Mouse (Mus musculus) MN1 (cell line): ENCODE results near the gene Scn3b.

Experiments used
- DNase-seq: peaks from one replicate; pipeline ENCODE4 v3.0.0-alpha.2; 2016; ENCODE audit warnings: low spot score

The Scn3b gene

GRCm38 (mm10) chr9:40269103-40269861 lies at the start of gene Scn3b:
Scn3b (plus strand) TSS chr9:40269217.
- peak; percentile 93 for DNase-seq

GRCm38 (mm10) chr9:40224289-40224688 lies 44.7 kb upstream of the Scn3b start:
- DNase-seq, result no peak

- peak; percentile 88 for DNase-seq
Observed at GRCm38 (mm10) chr9:40227874-40228789, 40.9 kb upstream of the Scn3b start.

GRCm38 (mm10) chr9:40228804-40229331 lies 40.1 kb upstream of the Scn3b start:
- DNase-seq, result no peak

- DNase-seq, result peak; percentile 14
Observed at GRCm38 (mm10) chr9:40229479-40229878, 39.5 kb upstream of the Scn3b start.

- no peak for DNase-seq
Observed at GRCm38 (mm10) chr9:40231019-40231418, 38.0 kb upstream of the Scn3b start.

- no peak for DNase-seq
Observed at GRCm38 (mm10) chr9:40234233-40235072, 34.6 kb upstream of the Scn3b start.

- DNase-seq, result no peak
Observed at GRCm38 (mm10) chr9:40235220-40235619, 33.8 kb upstream of the Scn3b start.

- DNase-seq, result no peak
Observed at GRCm38 (mm10) chr9:40239749-40240148, 29.3 kb upstream of the Scn3b start.

- DNase-seq, result no peak
Observed at GRCm38 (mm10) chr9:40240311-40240710, 28.7 kb upstream of the Scn3b start.

GRCm38 (mm10) chr9:40241223-40241801 lies 27.7 kb upstream of the Scn3b start:
- DNase-seq, result peak; percentile 61

- peak; percentile 66 for DNase-seq
Observed at GRCm38 (mm10) chr9:40241951-40242888, 26.8 kb upstream of the Scn3b start.

GRCm38 (mm10) chr9:40245466-40245865 lies 23.6 kb upstream of the Scn3b start:
- DNase-seq, result no peak

- no peak for DNase-seq
Observed at GRCm38 (mm10) chr9:40245974-40246665, 22.9 kb upstream of the Scn3b start.

- DNase-seq, result no peak
Observed at GRCm38 (mm10) chr9:40246702-40247101, 22.3 kb upstream of the Scn3b start.

GRCm38 (mm10) chr9:40249106-40249505 lies 19.9 kb upstream of the Scn3b start:
- no peak for DNase-seq

GRCm38 (mm10) chr9:40252459-40252858 lies 16.6 kb upstream of the Scn3b start:
- no peak for DNase-seq

- no peak for DNase-seq
Observed at GRCm38 (mm10) chr9:40263874-40264273, 5.1 kb upstream of the Scn3b start.

GRCm38 (mm10) chr9:40268040-40268747 lies 823 bp upstream of the Scn3b start:
- peak; percentile 59 for DNase-seq
